Mouse (Mus musculus): Measurements from ENCODE around the gene Ly6g5c. TPM values are rescaled to one million over a fixed set of nuclear protein-coding genes. Genes with fewer than 3 reads are reported as not detected.
"Not testable (repeated sequence)": the region's sequence is repeated elsewhere in the genome, so short reads cannot be mapped to it uniquely, and the experiment has no call there.

Ly6g5c gene
- polyA plus RNA-seq, 2 experiments from 2014 or later, result not detected

DNA sequence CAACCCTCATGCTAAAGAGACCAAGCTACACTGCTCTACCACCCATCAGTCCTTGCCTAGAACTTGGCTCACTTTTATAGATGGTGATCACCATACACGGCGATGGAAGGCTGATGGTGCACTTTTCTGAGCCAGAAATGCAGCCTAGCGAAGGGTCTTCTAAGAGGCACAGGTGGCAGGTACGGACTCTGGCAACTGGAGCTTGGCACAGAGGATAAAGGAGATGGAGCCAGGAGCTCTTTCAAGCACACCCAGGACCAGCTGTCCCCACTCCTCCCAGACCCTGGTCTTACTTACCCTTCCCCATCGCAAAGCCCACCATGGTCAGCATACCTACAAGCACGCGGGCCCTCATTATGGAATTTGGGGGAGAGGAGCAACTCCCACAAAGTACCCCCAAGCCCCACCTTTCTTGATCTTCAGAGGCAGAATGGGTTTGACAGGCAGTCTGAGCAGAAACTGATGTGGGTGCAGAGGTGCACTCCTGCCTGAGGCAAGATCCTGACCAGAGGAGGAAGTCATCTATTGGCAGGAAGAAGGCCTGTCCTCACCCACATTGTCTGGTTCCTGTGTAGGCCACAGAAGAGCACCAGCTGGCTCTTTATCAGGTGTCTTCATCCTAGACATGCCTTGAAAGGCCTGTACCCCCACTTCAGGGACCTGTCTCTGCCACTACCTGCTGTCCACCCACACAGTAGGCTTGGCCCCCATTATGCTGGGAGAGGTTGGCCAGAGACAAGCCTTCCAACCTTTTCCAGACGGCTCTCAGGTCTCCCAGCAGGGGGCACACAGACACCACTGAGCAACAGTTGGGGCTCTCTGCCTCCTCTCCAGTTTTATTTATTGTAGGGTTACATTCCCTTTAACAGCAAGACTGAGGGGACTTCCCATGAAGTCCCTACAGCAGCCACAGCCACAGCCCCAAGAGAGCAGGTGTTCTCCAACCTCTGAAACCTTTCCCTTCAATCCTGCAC is 7.3 kb downstream of the Ly6g5c start, which contains the start of gene Ly6g5b:
Gene Ly6g5b (minus strand): TSS at position 383 of the 974 bp plus-strand sequence.
- ATAC-seq, result peak; percentile 70

DNA sequence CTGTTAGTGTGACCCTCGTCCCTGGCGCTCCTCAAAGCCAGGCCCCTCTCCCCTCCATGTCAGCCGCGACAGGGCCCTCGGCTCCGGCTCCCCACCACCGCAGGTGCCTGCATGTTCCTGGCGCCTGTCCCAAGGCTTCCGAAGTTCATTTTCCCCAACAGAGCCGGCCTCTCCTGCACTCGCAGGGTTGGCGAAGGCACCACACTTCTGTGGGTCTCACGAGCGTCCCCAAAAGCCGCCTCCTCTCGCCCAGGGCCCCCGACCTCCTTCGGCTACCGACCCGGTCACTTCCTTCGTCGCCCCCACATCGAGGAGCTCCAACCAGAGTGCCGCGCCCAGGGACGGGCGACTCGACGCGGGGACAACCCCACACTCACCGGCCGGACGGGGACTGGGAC is 12.7 kb downstream of the Ly6g5c start:
- ATAC-seq, result no peak

DNA sequence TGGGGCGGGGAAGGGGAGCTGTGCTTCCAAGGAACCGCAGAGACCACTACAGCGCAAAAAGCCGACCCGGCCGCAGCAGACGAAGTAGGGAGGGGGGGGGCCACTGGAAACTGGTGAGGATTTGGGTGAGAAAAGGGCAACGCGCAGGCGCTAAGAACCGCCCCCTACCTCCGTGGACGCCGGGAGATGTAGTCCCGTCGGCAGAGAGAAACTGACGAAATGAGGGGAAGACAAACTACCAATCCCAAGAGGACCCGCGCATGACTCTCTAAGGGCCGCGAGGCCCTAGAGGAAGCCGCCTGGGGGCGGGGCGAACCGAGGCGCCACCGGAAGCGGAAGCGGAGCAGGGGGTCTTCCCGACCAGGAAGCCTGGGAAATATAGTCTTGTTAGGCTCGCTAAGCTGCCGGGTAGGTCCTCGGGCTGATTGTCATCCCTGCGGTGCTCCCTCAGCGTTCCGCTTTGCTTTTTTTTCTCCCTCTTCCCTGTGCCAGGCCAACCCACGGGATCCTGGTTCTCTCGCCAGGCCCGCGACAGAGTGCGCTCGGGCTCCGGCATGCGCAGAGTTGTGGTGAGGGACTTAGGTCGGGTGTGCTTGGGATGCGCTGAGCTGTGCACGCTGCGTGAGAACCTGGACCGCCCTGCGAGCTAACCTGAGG is 13.2 kb downstream of the Ly6g5c start, which contains the start of gene Gpank1:
Gene Gpank1 (plus strand): TSS at position 313 of the 657 bp plus-strand sequence.
- ATAC-seq, result peak; percentile 95

DNA sequence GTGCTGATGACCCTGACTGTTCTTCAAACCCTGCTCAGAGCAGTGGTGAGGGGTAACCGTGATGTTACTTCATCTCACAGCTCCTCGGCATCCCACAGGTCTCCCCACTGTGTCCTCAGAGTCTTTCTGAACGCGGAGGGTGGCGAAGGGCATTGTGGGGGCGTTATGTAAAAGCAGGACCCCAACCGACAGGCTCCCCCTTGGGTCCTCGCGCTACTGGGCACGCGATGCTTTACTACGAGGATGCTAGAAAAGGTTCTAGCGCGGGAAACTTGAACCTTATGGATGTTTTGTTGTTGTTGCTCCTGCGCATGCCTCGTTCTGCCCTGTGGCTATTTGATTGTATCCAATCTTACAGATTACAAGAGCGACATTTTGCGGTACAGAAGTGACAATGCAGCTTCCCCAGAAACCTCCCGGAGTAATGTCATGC is 13.8 kb downstream of the Ly6g5c start, which contains the start of gene Csnk2b:
Gene Csnk2b (minus strand): TSS at position 183 of the 433 bp plus-strand sequence.
- no peak for ATAC-seq

DNA sequence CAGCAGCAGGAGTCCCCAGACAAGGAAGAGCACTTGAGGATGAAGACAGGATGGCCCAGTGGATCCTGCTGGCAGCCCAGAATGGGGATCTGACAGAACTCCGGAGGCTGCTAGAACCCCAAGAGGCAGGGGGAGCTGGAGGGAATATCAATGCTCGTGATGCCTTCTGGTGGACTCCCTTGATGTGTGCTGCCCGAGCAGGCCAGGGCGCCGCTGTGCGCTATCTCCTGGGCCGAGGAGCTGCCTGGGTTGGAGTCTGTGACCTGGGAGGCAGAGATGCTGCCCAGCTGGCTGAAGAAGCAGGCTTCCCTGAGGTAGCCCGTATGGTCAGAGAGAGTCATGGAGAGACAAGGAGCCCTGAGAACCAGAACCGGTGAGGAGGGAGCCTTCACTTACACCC is 15.2 kb downstream of the Ly6g5c start:
- ATAC-seq, result not testable (repeated sequence)

DNA sequence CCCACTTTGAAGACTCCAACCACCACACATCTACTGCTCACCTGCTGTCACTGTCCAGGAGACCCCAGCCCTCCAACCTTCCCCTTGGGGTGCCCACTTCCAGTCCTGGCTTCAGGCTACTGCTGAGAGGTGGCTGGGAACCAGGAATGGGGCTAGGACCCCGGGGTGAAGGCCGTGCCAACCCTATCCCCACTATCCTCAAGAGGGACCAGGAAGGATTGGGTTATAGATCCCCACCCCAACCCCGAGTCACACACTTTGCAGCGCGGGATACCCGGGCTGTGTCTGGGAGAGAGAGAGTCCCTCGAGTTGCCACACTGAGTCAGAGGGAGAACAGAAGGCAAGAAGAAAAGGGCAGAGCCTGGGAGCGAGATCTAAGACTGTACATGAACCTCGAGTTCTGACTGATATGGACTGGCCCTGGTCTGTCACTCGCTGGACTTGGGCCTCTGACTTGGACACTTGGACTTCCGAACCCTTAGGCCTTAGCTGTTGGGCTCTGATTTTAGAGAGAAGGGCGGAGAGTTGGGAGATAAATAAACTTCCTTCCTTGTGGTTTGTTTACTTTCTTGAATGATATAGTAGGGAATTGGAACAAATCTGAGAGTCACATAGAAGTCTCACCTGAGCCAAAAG is 16.3 kb downstream of the Ly6g5c start:
- ATAC-seq, result not testable (repeated sequence)

DNA sequence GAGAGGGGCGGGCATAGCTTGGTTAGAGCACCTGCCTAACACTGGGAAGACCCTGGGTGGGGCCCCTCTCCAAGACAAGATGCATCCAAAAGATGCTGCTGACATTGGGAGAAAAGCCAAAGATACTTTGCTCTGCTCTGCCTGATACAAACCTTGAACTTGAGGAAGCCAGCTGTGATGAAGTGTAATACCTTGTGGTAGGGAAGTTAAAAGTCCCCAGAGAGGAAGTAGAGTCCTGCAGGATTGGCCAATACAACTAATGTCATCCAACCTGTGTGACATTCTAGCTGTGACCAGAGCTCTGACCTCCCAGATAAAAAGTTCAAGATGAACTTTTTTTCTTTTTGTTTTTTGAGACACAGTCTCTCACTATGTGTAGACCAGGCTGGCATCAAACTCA is 17.0 kb downstream of the Ly6g5c start:
- ATAC-seq, result no peak

DNA sequence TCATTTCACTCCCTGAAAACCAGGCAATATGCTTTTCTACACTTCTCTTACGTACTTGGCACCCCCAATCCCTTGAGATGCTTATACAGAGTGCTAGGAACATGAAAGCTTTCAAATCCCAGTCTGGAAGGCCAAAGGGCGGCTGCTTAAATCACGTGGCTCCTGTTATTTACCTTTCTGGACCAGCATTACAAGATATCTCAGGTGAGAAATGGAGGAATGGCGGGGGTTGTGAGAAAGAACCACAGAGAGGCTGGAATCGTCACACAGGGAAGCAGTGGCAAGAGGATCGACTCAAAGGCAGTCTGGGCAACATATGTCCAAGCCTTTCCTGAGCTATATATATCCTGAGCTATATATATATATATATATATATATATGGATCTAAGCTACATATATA is 17.5 kb downstream of the Ly6g5c start:
- no peak for ATAC-seq

DNA sequence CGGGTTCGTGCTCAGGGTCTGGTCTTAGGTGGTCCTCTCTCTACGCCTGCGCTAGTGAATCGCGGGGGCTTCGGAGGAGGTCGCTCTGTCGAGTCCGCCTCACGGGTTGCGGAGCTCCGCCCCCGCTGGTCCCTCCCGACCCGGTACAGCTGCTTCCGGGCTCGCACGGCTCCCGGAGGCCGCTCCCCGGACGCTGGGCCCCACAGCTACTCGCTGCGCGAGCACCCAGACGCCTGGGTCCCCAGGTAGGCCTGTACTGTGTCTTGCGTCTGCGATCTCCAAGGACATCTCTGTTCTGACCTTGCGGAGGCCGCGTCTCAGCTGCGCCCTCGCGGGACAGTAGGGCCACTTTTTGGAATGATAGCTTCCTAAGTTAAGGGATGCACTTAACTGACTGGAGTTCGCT is 18.1 kb downstream of the Ly6g5c start, which contains the start of gene D17H6S53E:
Gene D17H6S53E (plus strand): TSS at position 168 of the 406 bp plus-strand sequence.
- ATAC-seq, result peak; percentile 75

DNA sequence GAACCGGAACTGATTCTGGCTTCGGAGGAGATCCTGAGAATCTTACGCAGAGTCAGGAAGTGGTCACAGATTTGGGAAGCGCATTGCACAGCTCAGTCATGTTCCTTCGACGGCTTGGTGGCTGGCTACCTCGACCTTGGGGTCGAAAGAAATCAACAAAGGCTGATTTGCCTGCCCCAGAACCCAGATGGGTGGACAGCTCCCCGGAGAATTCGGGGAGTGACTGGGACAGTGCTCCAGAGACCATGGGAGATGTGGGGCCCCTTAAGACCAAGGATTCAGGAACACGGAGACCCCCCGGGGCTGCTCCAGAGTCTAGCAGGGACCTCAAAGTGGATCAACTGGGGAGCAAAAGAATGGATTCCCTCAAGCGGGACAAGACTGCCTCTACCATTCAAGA is 18.9 kb downstream of the Ly6g5c start:
- ATAC-seq, result no peak

DNA sequence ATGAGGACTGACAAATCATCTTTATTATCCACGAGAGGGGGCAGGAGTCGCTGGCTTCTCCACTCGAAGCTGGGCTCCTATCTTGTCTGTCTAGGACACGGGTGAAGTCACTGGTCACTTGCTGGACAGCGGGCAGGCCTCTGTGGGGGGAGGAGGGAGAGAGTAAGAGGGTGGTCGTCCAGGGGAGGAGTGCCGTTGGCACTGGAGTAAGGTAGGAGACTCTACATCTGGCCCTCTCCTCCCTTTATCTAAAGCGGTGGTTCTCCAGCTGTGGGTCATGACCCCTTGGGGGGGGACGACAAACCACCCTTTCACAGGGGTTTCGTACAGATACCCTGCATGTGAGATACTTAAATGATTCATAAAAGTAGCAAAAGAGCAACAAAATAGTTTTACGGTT is 20.9 kb downstream of the Ly6g5c start:
- no peak for ATAC-seq

DNA sequence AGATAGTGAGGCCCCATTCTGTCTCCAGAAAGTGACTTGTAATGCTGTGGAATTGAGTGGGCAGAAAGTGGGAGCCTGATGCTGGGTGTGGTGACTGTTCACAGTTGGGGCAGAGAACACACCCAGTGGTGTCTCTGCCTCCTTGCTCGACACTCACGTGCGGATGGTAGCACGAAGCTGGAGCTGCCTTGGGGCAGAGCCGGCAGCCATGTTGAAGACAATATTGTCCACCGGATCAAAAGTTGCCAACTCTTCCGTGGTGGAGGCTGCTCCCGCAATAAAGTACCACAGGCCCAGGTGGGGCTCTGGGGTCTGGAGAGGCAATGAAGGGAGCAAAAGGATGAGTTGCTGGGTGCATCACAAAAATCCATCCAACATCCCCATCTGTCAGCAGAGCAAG is 23.0 kb downstream of the Ly6g5c start:
- no peak for ATAC-seq

DNA sequence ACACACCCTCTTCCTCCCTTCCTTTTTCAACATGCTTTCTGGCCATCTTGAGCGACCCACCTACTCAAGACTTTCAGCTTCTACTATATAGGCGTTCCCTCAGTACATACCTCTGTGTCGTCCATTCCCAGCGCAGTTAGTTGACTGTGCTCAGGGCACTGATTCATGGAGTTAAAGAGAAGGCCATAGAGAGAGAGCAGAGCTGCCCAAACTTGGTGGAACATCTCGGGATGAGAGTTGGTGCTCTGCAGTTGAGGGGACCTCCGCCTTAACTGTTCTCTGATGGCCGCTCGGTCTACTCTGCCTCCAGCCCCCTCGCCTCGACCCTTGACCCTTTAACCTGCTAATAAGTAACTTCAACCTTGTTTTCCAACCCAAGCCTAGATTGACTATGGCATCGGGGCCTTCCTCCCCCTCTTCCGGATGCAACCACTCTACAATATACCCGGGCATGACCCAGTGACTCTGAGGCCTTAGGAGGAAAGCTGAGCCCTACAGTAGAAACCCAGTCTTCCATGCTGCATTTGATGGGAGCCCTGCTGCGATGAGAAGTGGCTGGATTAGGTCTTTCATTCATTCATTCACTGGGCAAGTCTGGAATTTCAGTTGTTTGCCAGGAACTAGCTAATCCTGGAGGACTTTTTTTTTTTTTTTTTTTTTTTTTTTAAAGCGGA is 23.6 kb downstream of the Ly6g5c start, which contains the start of gene Apom:
Gene Apom (minus strand): TSS at position 551 of the 674 bp plus-strand sequence.
- no peak for ATAC-seq

DNA sequence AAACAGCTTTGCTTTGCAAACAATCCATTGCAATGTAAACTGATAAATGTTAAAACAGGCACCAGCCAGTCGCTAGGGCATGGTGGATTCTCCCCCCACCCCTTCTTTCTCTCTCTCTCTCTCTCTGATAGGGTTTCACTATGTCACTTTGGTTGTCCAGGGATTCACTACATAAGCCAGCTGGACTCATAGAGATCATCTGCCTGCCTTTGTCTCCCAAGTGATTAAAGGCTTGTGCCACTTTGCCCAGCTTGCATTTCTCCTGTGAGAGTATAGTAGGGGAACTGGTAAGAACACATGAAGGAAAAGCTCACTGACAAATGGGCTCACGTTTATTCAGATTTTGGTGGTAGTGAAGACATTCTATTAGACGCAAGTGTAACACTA is 24.1 kb downstream of the Ly6g5c start:
- no peak for ATAC-seq

DNA sequence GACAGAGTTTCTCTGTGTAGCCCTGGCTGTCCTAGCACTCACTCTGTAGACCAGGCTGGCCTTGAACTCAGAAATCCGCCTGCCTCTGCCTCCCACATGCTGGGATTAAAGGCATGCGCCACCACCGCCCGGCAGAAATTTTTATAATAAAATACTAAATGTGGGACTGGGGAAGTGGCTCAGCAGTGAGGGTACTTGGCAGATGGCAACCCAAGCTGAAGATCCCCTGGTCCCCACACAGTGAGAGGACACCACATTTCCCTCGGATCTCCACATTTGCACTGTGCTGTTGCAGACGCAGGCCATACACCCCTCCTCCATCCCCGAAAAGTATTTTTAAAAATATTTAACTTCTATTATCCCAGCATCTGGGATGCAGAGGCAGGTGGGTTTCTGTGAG is 25.4 kb downstream of the Ly6g5c start:
- ATAC-seq, result no peak

DNA sequence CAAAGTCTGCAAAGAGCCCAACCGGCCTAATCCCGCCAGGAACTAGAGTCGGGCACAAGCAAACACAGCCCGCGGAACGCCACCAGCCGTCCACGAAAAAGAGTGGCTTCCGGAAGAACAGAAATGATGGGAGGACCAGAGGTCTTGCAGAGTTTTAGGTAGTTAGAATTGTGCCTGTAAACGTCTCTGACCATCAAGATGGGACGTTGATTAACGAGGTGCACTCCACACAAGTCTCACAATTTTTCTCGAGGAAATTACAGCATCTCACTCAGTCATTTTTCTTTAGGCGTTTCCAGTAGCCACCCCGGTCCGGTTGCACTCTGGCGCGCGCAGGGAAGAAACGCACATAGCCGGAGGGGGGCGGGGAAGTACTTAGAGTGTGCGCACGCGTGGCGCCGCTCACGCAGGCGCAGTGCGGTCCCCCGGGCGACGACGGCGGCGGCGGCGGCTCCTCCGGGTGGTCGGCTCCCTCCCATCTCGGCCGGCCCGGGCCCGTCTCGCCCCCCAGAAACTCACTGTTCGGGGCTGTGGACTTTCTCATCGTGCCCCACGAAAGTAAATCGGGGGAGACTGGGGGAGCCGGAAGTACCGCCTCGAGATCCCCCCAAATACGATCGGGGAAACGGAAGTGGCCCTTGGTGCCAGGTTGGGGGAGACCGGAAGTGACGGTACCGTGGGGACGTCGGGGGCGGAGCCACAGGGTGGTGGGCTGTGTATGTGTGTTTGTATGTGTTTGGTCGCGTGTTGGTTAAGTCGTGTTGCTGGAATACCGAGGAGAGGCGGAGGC is 26.9 kb downstream of the Ly6g5c start, which contains the start of gene Bag6:
Gene Bag6 (plus strand): TSS at position 378 of the 790 bp plus-strand sequence.
- ATAC-seq, result peak; percentile 83

DNA sequence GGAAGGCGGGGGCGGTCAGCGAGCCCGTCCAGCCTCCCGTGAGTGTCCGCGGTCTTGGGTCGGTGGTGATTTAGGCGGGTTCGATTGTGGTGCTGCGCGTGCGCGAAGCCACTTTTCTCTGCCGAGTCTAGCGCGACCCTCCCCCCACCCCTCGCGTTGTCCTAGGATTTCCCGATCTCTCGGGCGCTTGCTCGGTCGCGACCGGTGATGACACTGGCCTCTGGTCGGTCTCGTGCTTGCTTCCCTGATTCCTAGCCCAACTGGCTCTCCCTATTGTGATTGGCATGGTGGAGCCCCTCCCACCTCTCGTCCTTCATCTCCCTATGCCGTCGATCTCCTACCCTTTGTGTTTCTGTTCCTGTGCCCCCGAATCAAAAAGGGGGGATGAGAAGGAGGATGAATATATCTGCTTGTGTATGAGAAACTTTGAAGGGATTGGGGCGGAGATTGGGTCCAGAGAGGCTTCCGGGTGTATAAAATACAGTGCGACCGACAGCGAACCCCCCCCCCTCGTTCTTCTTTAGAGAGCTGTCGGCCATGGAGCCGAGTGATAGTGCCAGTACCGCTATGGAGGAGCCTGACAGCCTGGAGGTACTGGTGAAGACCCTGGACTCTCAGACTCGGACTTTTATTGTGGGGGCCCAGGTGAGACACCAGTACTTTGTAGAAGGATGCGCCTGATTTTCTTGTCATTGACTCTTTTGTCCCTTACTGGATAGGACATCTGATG is 27.7 kb downstream of the Ly6g5c start:
- peak; percentile 22 for ATAC-seq

DNA sequence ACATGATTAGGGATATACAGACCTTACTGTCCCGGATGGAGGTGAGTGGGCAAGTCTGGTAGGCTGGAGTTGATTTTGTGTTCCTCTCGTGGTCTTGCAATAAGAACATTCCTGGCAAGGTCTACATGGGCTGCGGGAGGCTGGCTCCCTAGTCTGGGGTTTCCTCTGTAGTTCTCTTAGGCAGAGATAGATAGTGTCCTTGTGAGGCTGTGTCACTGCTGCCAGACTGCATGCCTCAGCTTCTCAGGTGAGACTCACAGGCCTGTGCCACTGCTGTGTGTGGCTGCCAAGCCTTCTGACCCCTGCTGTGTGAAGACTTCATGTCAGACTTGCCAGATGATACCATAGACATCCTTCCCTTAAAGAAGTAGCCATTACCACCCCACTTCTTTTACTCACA is 31.2 kb downstream of the Ly6g5c start:
- ATAC-seq, result no peak

DNA sequence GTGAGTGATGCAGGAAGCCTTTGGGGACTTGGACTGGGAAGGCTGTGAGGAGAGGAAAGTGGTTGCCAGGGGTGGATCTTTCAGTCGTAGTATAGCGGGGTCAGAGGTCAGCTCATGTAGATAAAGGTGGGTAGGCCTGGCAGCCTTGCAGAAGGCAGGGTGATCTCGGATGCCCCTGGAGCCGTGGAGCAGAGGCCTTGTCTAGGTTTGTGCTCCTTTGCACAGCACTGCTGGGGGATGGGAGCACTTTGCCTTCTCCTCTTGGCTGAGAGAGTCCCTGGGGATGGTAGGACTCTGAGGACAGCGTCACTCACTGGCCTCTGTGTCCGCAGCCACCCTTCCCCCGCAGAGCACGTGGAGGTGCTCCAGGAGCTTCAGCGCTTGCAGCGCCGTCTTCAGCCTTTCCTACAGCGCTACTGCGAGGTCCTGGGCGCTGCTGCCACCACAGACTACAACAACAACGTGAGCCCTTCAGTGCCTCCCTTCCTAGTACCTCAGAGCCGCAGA is 32.5 kb downstream of the Ly6g5c start:
- ATAC-seq, result no peak

DNA sequence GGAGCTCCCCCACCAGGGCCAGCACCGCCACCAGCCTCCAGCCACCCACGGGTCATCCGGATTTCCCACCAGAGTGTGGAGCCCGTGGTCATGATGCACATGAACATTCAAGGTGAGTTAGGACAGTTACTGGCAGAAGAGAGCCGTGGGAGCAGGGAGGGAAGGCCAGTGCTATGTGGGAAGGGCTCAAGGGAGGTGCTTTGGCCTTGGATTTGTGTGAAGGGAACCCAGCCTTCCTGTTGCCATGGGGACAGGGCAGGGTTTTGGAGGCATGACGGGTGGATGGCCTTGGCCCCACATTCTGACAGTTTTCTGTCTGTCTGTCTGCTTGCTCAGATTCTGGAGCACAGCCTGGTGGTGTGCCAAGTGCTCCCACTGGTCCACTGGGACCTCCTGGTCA is 33.9 kb downstream of the Ly6g5c start:
- no peak for ATAC-seq

Measured in CD4-positive, CD25-positive, alpha-beta regulatory T cell, adult 4 months (primary cell).